Mouse (Mus musculus): ENCODE measurements around the gene Rab11fip4.

DNA sequence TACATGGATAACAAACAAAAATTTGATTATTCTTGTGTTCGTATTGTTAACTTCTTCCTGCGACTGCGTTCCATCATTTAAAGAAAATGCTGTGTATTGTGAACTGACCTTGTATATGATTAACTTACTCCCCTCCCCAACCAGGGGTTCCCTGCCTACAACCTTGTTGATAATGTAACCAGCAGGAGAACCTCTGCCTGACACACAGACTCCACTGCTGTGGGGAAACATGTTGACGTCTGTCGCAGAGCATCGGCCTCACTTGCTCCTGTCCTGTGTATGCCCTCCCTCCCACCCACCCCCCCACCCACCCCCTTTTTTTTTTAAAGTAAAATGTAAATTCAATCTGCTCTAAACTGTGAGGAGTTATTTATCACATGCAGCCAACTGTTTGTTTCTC lies 9.8 kb upstream of the Rab11fip4 start:
- TF ChIP-seq CTCF (IDR thresholded peaks at IDR 0.05; ENCODE audit: control insufficient read depth, insufficient read depth, low read length) = no peak
- TF ChIP-seq POLR2A (IDR thresholded peaks at IDR 0.05; ENCODE audit: borderline replicate concordance, control insufficient read depth, low read depth, low read length) = no peak
